Mouse (Mus musculus) brain, embryonic 14.5 days (tissue): Measurements from ENCODE around the gene Fga.

Experiments used
- CTCF ChIP-seq: fragments of 200-500 bp; IDR thresholded peaks from 2 replicates; pipeline ENCODE4 v1.5.1; 2012; ENCODE audit warnings: inconsistent platforms, mild to moderate bottlenecking, moderate library complexity, borderline replicate concordance; ENCODE audit not compliant: insufficient read depth, insufficient read length; ENCODE audit errors: extremely low read depth
- POLR2A ChIP-seq: fragments of 200-500 bp; IDR thresholded peaks from 2 replicates; pipeline ENCODE4 v1.6.1; 2012; ENCODE audit warnings: mild to moderate bottlenecking, inconsistent platforms, borderline replicate concordance; ENCODE audit not compliant: poor library complexity, insufficient read depth, insufficient read length, severe bottlenecking; ENCODE audit errors: extremely low read depth

- TF ChIP-seq POLR2A (no peak), CTCF (no peak)
These were observed 7.9 kb downstream of the Fga start for GRCm38 (mm10) chr3:83033801-83034200.
